Mouse (Mus musculus): ENCODE measurements around the gene Spata5. TPM values are rescaled to one million over a fixed set of nuclear protein-coding genes. Genes with fewer than 3 reads are reported as not detected.
A peak's percentile ranks its signal among the peaks of the same experiment; 100 is the strongest.
"Not testable (repeated sequence)": the region's sequence is repeated elsewhere in the genome, so short reads cannot be mapped to it uniquely, and the experiment has no call there.

Gene Spata5
- polyA plus RNA-seq, 1 experiment from 2014 or later: 48.9 TPM

DNA sequence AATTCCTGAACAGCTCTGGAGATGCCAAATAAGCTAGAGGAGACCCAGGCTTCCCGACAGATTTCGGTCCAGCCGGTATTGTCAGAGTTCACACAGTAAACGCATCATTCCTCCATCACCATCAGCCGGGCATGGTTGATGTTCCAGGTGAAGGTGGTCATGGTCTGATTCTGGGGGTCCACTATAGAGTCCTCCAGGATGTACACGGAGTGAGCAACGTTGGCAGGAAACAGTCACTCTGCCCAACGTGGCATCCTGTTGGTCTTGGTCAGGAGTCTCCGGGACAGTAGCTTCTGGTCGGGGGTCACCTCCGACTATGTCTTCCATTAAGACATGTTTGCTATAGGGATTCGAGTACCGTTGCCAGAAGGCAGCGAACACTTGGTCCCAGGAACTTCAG lies 179.9 kb downstream of the Spata5 start:
- not testable (repeated sequence) for H3K4me3 ChIP-seq; H3K27me3 ChIP-seq (ENCODE audit: low read depth, poor library complexity, severe bottlenecking); H3K9me3 ChIP-seq (replicated peaks); H3K36me3 ChIP-seq; DNase-seq (ENCODE audit: low spot score); H3K27ac ChIP-seq (replicated peaks)
- 94% methylated on average over 14 of the region's 14 CpGs for WGBS
- peaks cover 13% of the 10 kb centered on the region for H3K4me1 ChIP-seq

DNA sequence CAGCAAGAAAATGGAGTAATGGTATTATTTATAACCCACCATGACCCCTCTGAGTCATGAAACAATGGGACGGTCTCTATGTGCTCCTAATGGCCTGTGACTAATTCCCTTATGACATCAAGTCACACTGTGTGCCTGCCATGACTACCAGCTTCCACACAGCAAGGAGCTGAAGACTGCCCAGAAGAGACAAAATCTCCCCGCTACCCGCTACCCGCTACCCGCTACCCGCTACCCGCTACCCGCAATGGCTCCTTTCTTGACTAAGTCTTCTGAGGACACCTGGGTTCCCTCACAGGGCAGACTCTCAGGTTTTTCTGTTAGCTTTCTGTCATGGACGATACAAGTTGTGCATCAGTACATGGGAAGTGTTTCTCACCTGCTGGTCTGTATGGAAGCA lies 182.7 kb downstream of the Spata5 start:
- WGBS: 98% methylated on average over 9 of the region's 9 CpGs
- Histone ChIP-seq H3K4me1 (peaks cover 21% of the 10 kb centered on the region), H3K27me3 (ENCODE audit: low read depth, poor library complexity, severe bottlenecking) (no peaks in the 10 kb centered on the region), H3K36me3 (no peaks in the 10 kb centered on the region), H3K9me3 (replicated peaks) (no peaks in the 10 kb centered on the region), H3K27ac (replicated peaks) (no peak overlapping the region), H3K4me3 (no peak overlapping the region)
- no peak for DNase-seq (ENCODE audit: low spot score)

DNA sequence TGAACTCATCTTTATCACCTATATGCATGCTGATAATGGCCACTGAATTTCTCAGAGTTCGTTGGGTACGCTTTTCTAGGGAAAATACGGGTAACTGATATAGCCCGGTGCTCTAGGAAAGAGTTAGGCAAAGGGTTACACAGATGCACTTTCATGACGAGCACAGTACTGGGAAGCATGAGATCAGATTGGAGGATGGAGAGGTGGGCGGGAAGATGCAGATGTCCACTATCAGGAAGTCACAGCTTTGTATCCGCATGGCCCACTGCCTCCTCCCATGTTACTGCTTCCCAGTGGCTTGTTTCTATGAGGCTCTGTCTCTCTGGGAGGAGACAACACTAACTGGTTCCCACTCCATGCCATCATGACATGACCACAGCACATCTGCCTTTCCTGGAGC lies 183.2 kb downstream of the Spata5 start:
- Histone ChIP-seq H3K36me3 (no peaks in the 10 kb centered on the region), H3K4me3 (no peak overlapping the region), H3K27ac (replicated peaks) (no peak overlapping the region), H3K9me3 (replicated peaks) (no peaks in the 10 kb centered on the region), H3K4me1 (peaks cover 21% of the 10 kb centered on the region), H3K27me3 (ENCODE audit: low read depth, poor library complexity, severe bottlenecking) (no peaks in the 10 kb centered on the region)
- no peak for DNase-seq (ENCODE audit: low spot score)
- WGBS: 86% methylated on average over 7 of the region's 7 CpGs

DNA sequence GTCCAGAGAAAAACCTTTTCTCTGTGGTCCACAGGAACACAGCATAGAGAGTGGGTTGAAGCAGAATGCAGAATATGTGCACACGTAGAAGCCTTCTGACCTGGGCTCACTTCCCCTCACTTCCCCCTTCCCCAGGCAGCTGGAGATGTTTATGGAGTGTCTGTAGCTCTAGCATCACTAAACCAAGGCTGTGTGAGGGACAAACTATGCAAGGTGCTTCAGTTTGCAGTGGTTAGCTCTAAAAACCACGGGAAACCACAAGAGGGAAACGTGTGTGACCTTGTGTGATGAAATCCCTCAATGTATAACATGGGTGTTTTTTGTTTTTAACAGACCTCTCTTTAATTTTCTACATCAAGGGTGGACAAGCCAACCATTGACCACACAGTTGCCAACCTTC lies 183.8 kb downstream of the Spata5 start:
- Histone ChIP-seq H3K27me3 (ENCODE audit: low read depth, poor library complexity, severe bottlenecking) (no peaks in the 10 kb centered on the region), H3K4me1 (peaks cover 21% of the 10 kb centered on the region), H3K9me3 (replicated peaks) (no peaks in the 10 kb centered on the region), H3K4me3 (no peak overlapping the region), H3K27ac (replicated peaks) (no peak overlapping the region), H3K36me3 (no peaks in the 10 kb centered on the region)
- WGBS: 89% methylated on average over 3 of the region's 3 CpGs
- no peak for DNase-seq (ENCODE audit: low spot score)

DNA sequence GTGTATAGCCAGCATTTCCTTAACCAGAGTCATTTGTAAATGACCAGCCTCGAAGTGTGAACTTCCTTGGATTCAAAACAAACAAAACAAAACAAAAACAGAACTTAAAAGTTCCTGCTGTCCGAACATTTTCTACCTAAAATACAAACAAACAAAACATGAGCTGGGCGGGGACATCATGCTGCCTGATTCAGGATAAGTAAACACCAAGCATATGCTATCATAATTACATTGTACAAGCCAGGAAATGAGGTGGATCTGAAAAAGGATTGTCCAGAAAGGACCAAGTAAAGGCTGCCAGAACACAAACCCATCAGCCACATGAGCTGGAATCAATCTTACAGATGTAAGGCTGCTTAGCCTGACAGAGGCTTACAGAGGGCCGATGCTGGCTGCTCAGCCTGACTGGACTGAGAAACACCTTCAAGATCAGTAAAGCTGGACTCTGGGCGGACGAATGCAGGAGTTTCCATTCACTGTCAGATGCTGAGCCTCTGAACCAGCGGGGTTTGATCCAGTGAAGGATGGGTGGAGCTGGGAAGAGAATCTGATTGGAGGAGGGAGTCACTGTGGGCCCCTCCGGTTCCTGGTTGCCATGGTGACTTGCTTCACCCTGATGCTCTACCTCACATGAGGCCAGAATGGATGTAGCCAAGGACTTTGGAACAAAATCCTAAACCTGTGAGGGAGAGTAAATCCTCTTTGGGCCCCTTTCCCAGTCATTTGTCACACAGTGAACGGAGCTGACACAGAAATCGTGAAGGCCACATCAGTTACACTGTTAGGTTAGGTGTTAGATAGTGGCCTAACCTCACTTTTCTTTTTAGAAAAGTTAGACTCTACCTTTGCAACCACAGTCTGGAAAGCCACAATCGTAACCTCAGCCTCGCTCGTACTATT lies 185.5 kb downstream of the Spata5 start:
- 0 out of 2 replicates have a peak, but pooled peaks cover 3% of the 10 kb centered on the region for H3K9me3 ChIP-seq (replicated peaks)
- DNase-seq (ENCODE audit: low spot score): peak; percentile 32
- WGBS: 59% methylated on average over 13 of the region's 13 CpGs
- H3K4me3 ChIP-seq: no peak overlapping the region
- peak overlapping the region; percentile 63; the same call in 1 of the 2 replicates for H3K27ac ChIP-seq (replicated peaks)
- no peaks in the 10 kb centered on the region for H3K27me3 ChIP-seq (ENCODE audit: low read depth, poor library complexity, severe bottlenecking)
- H3K36me3 ChIP-seq: no peaks in the 10 kb centered on the region
- peaks cover 21% of the 10 kb centered on the region for H3K4me1 ChIP-seq

DNA sequence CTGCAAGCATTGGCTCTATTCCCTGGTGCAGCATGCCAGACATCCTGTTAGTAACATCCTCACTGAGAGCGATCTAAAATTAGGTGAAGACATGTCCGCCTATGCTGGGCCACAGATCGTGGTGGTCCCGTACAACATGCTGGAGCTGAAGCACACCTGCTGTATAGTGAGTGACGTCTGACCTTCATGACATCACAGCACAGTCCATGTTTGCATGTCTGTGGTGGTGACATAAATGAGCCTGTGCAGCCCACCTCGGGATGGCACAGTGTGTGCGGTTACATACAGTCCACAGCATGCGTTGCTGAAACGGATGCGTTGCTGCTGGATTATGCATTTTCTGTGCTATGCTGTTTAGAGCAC lies 186.2 kb downstream of the Spata5 start:
- Histone ChIP-seq H3K4me1 (peaks cover 21% of the 10 kb centered on the region), H3K9me3 (replicated peaks) (0 out of 2 replicates have a peak, but pooled peaks cover 3% of the 10 kb centered on the region), H3K27me3 (ENCODE audit: low read depth, poor library complexity, severe bottlenecking) (no peaks in the 10 kb centered on the region), H3K4me3 (no peak overlapping the region), H3K36me3 (no peaks in the 10 kb centered on the region), H3K27ac (replicated peaks) (no peak overlapping the region; the same call in none of the 2 replicates)
- 94% methylated on average over 10 of the region's 10 CpGs for WGBS
- DNase-seq (ENCODE audit: low spot score): no peak

DNA sequence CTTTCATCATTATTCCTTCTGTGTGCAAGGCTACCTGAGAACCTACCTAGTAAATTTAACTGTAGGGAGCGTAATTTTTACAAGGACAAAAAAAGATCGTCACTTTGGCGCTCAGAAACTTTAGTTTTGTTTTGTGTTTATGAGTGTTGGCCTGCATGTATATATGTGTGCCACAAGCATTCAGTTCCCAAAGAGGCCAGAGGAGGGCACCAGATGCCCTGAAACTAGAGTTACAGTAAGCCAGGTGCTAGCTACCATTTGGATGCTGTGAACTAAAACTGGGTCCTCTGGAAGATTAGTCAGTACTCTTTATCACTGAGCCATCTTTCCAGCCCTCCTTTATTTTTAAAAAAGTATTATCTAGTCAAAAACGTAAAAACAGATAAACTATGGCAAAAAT lies 189.2 kb downstream of the Spata5 start:
- H3K27ac ChIP-seq (replicated peaks): no peak overlapping the region
- WGBS: 91% methylated on average over 4 of the region's 4 CpGs
- no peaks in the 10 kb centered on the region for H3K27me3 ChIP-seq (ENCODE audit: low read depth, poor library complexity, severe bottlenecking)
- peaks cover 23% of the 10 kb centered on the region for H3K4me1 ChIP-seq
- H3K36me3 ChIP-seq: no peaks in the 10 kb centered on the region
- no peak for DNase-seq (ENCODE audit: low spot score)
- no peak overlapping the region for H3K4me3 ChIP-seq
- 0 out of 2 replicates have a peak, but pooled peaks cover 3% of the 10 kb centered on the region for H3K9me3 ChIP-seq (replicated peaks)

DNA sequence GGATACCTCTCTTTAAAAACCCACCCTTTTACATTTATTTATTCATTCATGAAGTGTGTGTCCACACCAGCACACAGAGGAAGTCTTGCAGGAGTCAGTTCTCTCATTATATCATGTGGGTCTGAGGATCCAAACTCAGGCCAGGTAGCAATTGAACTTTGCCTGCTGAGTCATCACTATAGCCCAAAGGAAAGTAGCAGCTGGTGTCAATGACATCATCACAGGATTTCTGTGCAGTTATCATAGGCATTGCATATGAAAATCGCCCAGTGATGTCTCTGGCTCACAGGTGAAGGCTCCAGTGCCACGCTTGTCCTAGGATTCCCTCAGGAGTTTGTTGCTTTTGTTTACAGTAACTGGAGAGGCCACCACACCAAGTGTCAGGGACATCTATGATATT lies 191.0 kb downstream of the Spata5 start:
- no peak overlapping the region for H3K4me3 ChIP-seq
- no peaks in the 10 kb centered on the region for H3K36me3 ChIP-seq
- 0 out of 2 replicates have a peak, but pooled peaks cover 3% of the 10 kb centered on the region for H3K9me3 ChIP-seq (replicated peaks)
- DNase-seq (ENCODE audit: low spot score): no peak
- no peak overlapping the region for H3K27ac ChIP-seq (replicated peaks)
- peaks cover 9% of the 10 kb centered on the region for H3K4me1 ChIP-seq
- 86% methylated on average over 2 of the region's 2 CpGs for WGBS
- H3K27me3 ChIP-seq (ENCODE audit: low read depth, poor library complexity, severe bottlenecking): 0 out of 2 replicates have a peak, but pooled peaks cover 4% of the 10 kb centered on the region

DNA sequence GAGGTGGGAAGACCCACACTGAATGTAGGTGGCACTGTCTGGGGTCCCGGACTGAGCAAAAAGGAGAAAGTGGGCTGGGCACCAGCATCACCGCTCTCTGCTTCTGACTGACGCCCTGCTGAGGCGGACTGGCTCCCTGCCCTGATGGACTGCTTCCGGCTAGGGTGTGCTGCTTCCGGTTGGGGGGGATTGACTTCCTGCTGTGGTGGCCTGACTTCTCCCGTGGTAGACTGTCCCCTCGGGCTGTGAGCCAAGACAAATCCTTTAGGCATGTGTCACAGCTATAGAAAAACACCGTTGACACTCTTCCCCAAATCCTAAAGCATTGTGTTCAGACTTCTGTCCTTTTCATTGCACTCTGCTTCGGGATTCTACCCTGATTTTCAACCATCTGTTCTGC lies 194.0 kb downstream of the Spata5 start:
- WGBS: 71% methylated on average over 10 of the region's 10 CpGs
- 0 out of 2 replicates have a peak, but pooled peaks cover 4% of the 10 kb centered on the region for H3K27me3 ChIP-seq (ENCODE audit: low read depth, poor library complexity, severe bottlenecking)
- H3K9me3 ChIP-seq (replicated peaks): 0 out of 2 replicates have a peak, but pooled peaks cover 3% of the 10 kb centered on the region
- H3K36me3 ChIP-seq: no peaks in the 10 kb centered on the region
- DNase-seq (ENCODE audit: low spot score): no peak
- H3K4me1 ChIP-seq: peaks cover 8% of the 10 kb centered on the region; the same call in 1 of the 2 replicates
- no peak overlapping the region for H3K4me3 ChIP-seq
- H3K27ac ChIP-seq (replicated peaks): no peak overlapping the region

DNA sequence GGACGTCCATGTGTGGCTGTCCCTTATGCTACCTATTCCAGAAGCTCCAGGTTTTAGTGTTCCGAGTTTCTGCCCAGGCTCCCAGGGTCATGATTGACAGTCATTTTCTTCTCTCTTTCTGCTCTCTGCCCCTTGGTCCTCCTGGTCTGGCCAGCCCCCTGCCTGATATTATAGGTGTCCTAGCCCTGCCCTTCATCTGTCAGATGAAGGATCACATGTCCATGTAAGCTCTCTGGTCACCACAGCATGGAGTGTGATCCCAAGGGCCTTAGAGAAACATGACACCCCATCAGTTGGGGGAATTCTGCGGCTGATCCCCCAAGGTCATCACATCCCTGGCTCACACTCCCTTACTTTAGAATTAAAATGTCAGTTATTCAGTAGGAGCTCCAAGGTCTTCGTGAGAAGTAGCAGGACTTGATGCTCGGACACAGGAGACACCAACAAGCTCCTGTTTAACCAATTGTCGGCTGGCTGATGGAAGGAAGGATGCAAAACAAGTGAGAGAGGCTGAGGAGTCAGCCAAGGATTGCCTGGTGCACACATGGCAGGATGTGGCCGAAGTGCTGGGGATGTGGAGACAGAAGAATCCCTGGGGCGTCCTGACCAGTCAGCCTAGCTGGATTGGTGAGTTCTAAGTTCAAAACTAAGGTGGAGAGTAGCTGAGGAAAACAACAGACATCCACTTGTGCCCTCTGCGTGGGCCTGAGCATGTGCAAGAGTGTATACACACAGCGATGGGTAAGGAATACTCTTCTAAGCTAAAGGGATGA lies 195.4 kb downstream of the Spata5 start:
- no peak for DNase-seq (ENCODE audit: low spot score)
- 88% methylated on average over 10 of the region's 10 CpGs for WGBS

DNA sequence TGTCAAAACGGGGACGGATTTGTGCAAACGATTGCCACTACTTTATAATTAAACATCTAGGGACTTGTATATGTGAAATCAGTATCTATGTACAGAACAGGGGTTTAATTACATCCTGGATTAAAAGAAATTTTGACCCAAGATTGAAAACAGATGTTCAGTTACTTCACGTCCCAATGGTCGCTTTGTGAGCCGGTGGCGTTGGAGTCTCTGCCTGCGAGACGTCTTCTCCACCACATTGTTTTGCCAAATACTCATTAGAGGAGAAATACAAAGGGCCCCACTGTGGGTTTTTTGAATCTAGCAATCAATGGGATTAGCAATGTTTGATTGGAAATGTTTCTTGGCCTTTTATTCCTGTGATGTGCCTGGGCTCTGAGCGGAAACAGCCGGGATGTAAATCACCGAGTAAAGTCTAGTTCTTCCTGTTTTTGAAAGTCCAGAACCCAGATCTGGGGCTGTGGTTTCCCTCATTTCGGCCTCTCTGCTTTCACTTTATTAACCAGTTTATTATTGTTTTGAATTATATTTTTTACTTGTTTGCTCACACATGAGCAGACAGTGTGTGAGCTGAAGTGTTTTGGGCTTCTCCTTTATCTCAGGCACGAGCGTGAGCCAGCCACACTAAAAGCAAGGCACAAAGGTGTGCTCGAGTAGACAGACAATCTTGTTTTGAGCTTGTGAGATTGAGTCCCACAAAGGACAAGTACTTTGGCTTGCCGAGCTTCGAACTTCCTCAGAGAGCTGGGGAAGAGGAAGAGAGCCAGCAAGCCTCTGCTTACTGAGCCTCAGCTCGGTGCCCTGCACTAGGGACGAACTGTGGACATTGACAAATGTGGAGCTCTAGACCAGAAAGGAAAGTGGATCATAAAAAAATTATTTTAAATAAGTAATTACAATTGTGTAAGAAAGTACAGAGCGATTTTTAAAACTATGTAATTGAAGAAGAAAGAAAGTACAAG lies 197.2 kb downstream of the Spata5 start:
- H3K9me3 ChIP-seq (replicated peaks): 0 out of 2 replicates have a peak, but pooled peaks cover 2% of the 10 kb centered on the region
- H3K27me3 ChIP-seq (ENCODE audit: low read depth, poor library complexity, severe bottlenecking): 0 out of 2 replicates have a peak, but pooled peaks cover 4% of the 10 kb centered on the region
- H3K4me3 ChIP-seq: no peak overlapping the region
- H3K27ac ChIP-seq (replicated peaks): no peak overlapping the region
- peaks cover 8% of the 10 kb centered on the region; the same call in 1 of the 2 replicates for H3K4me1 ChIP-seq
- DNase-seq (ENCODE audit: low spot score): no peak
- 58% methylated on average over 21 of the region's 21 CpGs for WGBS
- no peaks in the 10 kb centered on the region for H3K36me3 ChIP-seq

More for the DNA sequence above, 195.4 kb downstream of the Spata5 start:
- Histone ChIP-seq H3K4me1 (peaks cover 8% of the 10 kb centered on the region; the same call in 1 of the 2 replicates), H3K9me3 (replicated peaks) (0 out of 2 replicates have a peak, but pooled peaks cover 1% of the 10 kb centered on the region), H3K4me3 (no peak overlapping the region), H3K36me3 (no peaks in the 10 kb centered on the region), H3K27ac (replicated peaks) (no peak overlapping the region), H3K27me3 (ENCODE audit: low read depth, poor library complexity, severe bottlenecking) (0 out of 2 replicates have a peak, but pooled peaks cover 4% of the 10 kb centered on the region)

Data from midbrain, embryonic 10.5 days (tissue).